Mouse (Mus musculus): ENCODE measurements around the gene Wdfy2.

- no peak for TF ChIP-seq CTCF (IDR thresholded peaks at IDR 0.05; ENCODE audit: extremely low read depth, insufficient read depth, low read length)
- no peak for TF ChIP-seq POLR2A (IDR thresholded peaks at IDR 0.05; ENCODE audit: extremely low read depth, insufficient read depth, low read length)
Observed at GRCm38 (mm10) chr14:62838336-62838735, 858 bp downstream of the Wdfy2 start.

Measured in cortical plate, adult 2 months (tissue).